Mouse (Mus musculus): ENCODE measurements around the gene 2900011O08Rik.
A peak's percentile ranks its signal among the peaks of the same experiment; 100 is the strongest.

The 2900011O08Rik gene

DNA sequence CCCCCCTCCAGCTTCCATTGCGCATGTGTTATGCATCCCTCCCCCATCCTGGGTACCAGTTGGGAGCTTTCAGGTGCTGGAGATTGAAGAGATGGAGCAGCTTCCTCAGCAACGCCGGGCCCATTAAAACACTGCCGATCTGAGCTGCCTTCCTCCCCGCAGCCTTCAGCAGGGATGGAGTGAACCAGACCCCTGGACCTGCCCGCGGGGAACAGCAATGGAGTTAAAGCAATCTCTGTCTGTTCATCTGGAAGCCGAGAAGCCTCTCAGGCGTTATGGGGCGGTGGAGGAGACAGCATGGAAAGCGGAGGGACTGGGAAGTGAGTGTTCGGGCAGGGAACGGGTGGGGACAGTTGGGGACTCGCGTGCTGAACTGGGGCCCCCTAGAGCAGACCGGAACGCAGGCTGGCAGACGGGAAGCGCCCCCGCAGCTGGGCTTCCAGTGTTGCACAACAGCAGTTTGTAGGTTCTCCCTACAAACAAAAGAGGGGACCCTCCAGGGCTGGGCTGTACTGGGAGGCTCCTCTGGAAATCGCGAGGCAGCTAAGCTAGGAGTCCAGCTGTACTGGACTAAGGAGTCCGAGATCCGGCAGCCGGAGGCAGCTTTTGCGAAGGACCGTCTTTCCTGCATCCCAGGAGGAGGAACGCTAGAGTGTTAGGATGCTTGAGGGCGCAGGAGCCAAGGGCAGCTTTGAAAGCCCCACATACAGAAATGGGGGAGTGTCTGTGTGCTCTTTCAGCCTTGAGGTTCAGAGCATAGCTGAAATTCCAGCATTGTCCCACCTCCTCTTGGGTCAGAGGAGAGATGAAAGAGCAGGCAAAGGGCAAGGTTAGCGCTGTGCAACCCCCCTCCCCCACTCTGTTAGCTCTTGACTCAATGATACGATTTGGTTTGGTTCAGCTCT lies at the start of gene 2900011O08Rik, which contains the start of gene Ifitm7:
Gene 2900011O08Rik, plus strand, starts transcription at position 31 of the 905 bp plus-strand sequence.
Gene Ifitm7, minus strand, starts transcription at position 315 of the 905 bp plus-strand sequence.
- DNase-seq (ENCODE audit: low spot score in 2 of 2) = no peak

GRCm38 (mm10) chr16:13940139-13940846 lies 46.1 kb upstream of the 2900011O08Rik start:
- DNase-seq (ENCODE audit: low spot score in 2 of 2) = peak in 1 of 2 experiments; percentile 35

DNA sequence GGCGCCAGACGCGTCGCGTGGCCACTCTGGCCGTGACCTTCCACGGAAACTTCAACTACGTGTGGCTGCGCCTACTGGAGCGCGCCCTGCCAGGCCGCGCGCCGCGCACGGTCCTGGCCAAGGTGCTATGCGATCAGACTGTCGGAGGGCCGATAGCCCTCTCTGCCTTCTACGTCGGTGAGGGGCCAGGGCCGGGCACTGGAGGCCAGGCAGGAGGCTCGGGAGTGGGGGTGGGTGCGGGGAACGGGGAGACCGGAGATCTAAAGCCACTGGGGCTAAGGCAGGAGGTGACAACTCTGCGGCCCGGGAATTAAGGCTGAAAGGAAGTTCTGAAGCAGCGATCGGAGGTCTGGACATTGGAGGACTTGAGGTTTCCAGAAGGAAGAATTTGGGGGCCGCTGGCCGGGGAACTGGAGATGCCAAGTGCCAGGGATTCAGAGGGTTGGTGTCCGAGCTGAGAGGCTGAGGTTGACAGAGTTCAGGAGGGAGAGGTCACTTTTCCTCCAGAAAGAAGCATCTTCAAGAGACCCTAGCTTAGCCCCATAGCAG lies 45.5 kb upstream of the 2900011O08Rik start:
- DNase-seq (ENCODE audit: low spot score in 2 of 2) = no peak

GRCm38 (mm10) chr16:13944178-13944577 lies 42.2 kb upstream of the 2900011O08Rik start:
- DNase-seq (ENCODE audit: low spot score in 2 of 2) = no peak

- no peak for DNase-seq (ENCODE audit: low spot score in 2 of 2)
Measured at GRCm38 (mm10) chr16:13944752-13945151, 41.7 kb upstream of the 2900011O08Rik start.

DNA sequence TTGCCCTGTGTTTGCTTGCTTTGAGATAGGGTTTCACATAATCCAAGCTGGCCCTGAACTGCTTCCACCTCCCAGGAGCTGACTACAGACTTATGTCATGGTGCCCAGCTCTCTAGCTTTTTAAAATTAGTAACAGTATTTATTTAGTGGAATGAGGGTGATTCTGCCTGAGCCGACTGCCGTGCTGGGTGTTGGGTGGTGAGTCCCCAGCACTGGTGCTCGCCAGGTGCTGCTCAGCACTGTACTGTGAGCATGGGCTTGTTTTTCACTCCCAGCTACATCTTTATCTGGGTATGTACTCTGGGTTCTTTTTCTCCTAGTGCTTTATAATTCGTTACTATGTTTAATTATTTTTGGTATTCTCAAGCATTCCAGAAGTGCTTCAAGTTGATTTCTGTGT lies 41.3 kb upstream of the 2900011O08Rik start:
- DNase-seq (ENCODE audit: low spot score in 2 of 2) = no peak

DNA sequence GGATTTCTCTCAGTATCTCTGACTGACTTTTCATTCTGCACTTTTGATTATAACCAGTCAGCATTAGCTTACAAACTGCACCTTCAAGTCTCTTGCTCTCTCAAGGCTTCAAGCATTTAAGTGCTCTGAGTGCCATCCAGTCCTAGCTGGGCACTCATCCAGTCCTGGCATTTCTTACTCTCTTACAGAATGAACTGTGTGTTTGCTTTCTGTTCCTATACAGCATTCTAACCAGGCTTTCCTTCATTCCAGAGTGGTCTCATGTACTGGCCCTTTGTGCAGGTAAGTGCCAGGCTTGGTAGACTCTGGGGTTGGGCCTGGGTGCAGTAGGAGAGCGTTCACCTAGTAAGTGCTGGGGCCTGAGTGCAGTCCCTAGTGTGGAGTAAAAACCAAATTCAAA lies 40.1 kb upstream of the 2900011O08Rik start:
- DNase-seq (ENCODE audit: low spot score in 2 of 2) = no peak

DNA sequence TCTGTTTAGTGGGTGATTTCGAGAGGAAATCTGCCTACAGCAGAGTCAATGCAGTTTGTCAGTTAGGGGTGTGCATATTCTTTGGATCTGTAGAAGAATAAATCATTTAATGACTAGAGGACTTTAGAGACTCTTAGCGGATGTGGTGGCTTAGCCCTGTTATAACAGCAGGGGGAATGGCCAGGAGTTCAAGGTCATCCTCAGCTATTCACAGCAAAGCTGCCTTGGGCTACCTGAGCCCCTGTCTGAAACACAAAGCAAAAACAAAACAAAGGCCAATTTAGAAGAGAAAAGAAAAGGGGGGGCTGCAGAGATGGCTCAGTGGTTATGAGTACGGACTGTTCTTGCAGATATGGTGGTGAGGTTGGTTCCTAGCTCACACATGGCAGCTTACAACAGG lies 35.2 kb upstream of the 2900011O08Rik start:
- DNase-seq (ENCODE audit: low spot score in 2 of 2) = no peak

- DNase-seq (ENCODE audit: low spot score in 2 of 2) = no peak
Measured at GRCm38 (mm10) chr16:13962053-13962452, 24.4 kb upstream of the 2900011O08Rik start.

DNA sequence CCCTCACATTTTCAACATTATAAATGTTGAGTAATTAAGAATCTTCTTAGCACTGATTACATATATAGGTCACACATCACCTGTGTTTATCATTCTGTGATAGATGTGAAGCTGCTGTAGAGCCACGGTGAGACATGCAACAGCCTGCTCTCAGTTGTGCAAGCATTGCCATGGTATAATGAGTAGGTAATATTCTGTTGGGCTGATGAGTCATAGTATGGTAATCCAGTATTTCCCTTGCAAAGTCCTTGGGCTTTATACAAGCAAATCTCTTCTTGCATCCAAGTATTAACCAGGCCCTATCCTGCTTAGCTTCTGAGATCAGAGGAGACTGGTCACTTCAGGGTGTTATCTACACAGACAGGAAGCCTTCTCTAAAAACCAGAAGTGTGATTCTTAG lies 17.3 kb upstream of the 2900011O08Rik start:
- no peak for DNase-seq (ENCODE audit: low spot score in 2 of 2)

- DNase-seq (ENCODE audit: low spot score in 2 of 2) = no peak
Measured at GRCm38 (mm10) chr16:13972051-13972450, 14.4 kb upstream of the 2900011O08Rik start.

GRCm38 (mm10) chr16:13976358-13976896 lies 10.0 kb upstream of the 2900011O08Rik start:
- DNase-seq (ENCODE audit: low spot score in 2 of 2) = peak in 1 of 2 experiments; percentile 8

DNA sequence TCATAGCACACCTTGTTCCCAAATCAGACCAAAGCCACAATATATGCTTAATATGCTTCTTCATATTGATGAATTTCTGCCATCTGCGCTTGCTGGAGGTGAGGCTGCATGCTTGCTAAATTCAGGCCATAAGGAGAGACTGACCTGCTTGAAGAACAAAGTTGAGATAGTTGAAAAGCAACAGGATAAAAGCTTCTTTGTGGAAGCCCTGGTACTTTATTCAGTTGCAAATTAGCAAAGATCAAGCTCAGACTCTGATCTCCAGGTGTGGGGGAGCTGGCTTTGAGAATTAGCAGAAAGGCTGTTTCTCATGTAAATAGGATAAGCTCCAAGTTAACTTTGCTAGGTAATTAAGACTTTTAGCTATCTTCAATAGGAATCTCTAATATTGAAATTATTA lies 9.4 kb upstream of the 2900011O08Rik start:
- peak in 1 of 2 experiments; percentile 6 for DNase-seq (ENCODE audit: low spot score in 2 of 2)

GRCm38 (mm10) chr16:13981726-13982125 lies 4.7 kb upstream of the 2900011O08Rik start:
- peak in 1 of 2 experiments; percentile 36 for DNase-seq (ENCODE audit: low spot score in 2 of 2)

GRCm38 (mm10) chr16:13983161-13983560 lies 3.2 kb upstream of the 2900011O08Rik start:
- DNase-seq (ENCODE audit: low spot score in 2 of 2) = no peak

DNA sequence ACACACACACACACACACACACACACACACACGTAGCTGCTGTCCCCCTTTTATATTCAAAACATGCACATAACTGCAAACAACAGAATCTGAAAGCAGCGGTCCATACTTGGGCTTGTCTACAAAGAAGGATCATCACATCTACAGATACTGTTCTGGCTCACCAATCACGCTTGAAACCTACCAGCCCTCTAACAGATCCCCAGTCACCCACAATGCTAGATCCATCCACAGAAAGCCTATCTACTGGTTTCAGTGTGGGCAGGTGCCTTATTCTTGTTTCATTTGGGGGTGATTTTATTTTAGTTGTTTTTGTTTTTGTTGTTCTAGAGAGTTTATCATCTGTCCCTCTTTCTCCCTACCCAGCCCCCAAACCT lies 219 bp upstream of the 2900011O08Rik start:
- DNase-seq (ENCODE audit: low spot score in 2 of 2) = no peak

GRCm38 (mm10) chr16:13992518-13993248 lies 6.3 kb downstream of the 2900011O08Rik start:
- DNase-seq (ENCODE audit: low spot score in 2 of 2) = no peak

DNA sequence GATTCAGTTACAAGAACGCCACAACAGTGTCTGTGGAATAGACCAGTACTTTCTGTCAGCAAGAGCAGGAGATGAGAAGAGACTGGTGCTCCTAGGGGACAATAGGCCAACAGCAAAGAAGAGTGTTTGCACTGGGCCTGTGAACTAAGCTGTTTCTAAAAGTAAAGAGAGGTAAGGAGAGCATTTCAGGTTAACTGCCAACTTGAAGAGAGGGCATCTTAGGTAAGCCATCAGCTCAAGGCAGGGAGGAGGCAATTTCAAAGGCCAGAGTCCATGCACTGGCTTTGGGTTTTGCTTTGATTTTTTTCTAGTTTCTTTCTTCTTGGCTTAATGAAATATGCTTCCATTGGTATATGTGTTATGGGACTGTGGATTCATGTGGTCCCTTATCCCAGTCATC lies 7.7 kb downstream of the 2900011O08Rik start:
- no peak for DNase-seq (ENCODE audit: low spot score in 2 of 2)

DNA sequence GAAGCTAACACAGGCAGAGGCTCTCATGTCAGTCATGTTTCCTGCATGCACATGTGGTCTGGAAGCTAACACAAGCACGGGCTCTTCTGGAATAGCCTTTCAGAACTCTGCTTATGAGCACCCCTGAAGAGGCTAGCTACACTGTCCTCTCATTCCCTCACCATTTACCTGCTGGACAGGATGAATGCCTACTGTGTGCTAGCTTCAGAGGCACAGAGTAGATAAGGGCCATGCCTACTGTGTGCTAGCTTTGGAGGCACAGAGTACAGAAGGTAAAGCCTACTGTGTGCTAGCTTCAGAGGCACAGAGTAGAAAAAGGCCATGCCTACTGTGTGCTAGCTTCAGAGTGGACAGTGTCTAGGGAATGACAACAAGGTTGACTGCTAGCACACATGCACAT lies 8.1 kb downstream of the 2900011O08Rik start:
- DNase-seq (ENCODE audit: low spot score in 2 of 2) = no peak

GRCm38 (mm10) chr16:14003386-14004130 lies 17.2 kb downstream of the 2900011O08Rik start:
- no peak for DNase-seq (ENCODE audit: low spot score in 2 of 2)

GRCm38 (mm10) chr16:14004170-14004569 lies 17.8 kb downstream of the 2900011O08Rik start:
- DNase-seq (ENCODE audit: low spot score in 2 of 2) = no peak
